ENCODE assay signal across 12 mouse cellular contexts in genomic region chr2:128145433-128145832, GRCm38 (mm10).
"Had no signal": no experiment of that assay in that cellular context is flagged by ENCODE, and none has a peak within 500 bp of the region (broad histone marks: within the 10 kb centered on the region; RNA-seq: fewer than 3 reads in every experiment).

No protein-coding gene starts in this region.

- H3K9ac ChIP-seq: intestine, embryonic 15.5 days; liver, embryonic 14.5 days; lung, embryonic 14.5 days; midbrain, embryonic 13.5 days had no signal

- H3K27ac ChIP-seq: intestine, embryonic 15.5 days; left cerebral cortex, adult 2 months; liver, embryonic 14.5 days; midbrain, embryonic 10.5 days; midbrain, embryonic 13.5 days had no signal

- H3K27me3 ChIP-seq: intestine, embryonic 15.5 days; midbrain, embryonic 13.5 days had no signal

- H3K4me3 ChIP-seq: intestine, embryonic 15.5 days; left cerebral cortex, adult 2 months; megakaryocyte, embryonic 14.5 days; midbrain, embryonic 10.5 days; midbrain, embryonic 13.5 days had no signal

- ATAC-seq: intestine, embryonic 15.5 days; midbrain, embryonic 13.5 days had no signal

- H3K4me1 ChIP-seq: intestine, embryonic 15.5 days; midbrain, embryonic 10.5 days had no signal

- DNase-seq: kidney, adult 11 months; layer of hippocampus, postnatal 36 days; lung, embryonic 14.5 days; lung, postnatal 10 days; lung, postnatal 36 days; thymus, postnatal 36 days had no signal

- H3K9me3 ChIP-seq: intestine, embryonic 15.5 days; megakaryocyte, embryonic 14.5 days; midbrain, embryonic 10.5 days; midbrain, embryonic 13.5 days had no signal

- H3K4me2 ChIP-seq: intestine, embryonic 15.5 days; lung, embryonic 14.5 days; midbrain, embryonic 13.5 days had no signal
